Comparison of ENCODE assay signal across 8 mouse cellular contexts in the genomic region with DNA sequence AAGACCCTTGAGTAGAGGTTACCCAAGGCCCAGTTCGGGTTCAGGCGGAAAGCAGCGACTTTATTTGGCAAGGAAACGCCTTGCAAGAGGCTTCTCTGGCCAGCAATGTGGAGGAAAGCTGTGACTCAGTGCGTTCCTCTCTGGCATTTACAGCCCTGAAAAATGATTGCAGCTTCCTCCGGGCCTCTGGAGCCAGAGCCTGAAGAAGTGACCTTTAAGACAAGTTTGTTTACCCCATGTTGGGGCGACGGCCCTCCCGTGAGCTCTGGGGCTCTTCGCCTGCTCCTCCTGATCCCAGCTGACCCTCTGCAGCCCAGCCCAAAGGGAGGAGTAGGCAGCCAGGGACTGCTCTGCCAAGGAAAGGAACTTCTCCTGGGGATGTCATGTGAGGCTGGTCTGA.
A peak's percentile ranks its signal among the peaks of the same experiment; 100 is the strongest.
DNase-seq lines count a peak whose midpoint lies in the region; ATAC-seq lines count a peak whose summit lies in the region.
"Had no signal": no experiment of that assay in that cellular context is flagged by ENCODE, and none has a peak within 500 bp of the region (broad histone marks: within the 10 kb centered on the region; RNA-seq: fewer than 3 reads in every experiment).

No protein-coding gene starts in this region.

- no peak for ATAC-seq in erythroblast, adult 5-6 weeks (replicated peaks; ENCODE audit: low FRiP score, poor library complexity, severe bottlenecking)

- peak; percentile 45 for DNase-seq in adipocyte (ENCODE audit: low spot score)
- DNase-seq in adrenal gland, postnatal 25 days = peak; percentile 41
- DNase-seq in kidney, adult 8-10 months = peak; percentile 53 to 57
- peak; percentile 33 for DNase-seq in lung, postnatal 14 days
- DNase-seq in cerebellum, adult 9-10 months = no peak
- DNase-seq in spleen, postnatal 36 days (ENCODE audit: low spot score in 2 of 2) = no peak
- DNase-seq: cerebellum, postnatal 14 days had no signal

Comparison
In these comparisons a context has a peak if more than half of its experiments do, and no peak if none do; other contexts are left out.
1. DNase-seq: peak in adipocyte (single experiment), adrenal gland, postnatal 25 days (single experiment), kidney, adult 8-10 months (2 of 2) and lung, postnatal 14 days (single experiment); none in cerebellum, adult 9-10 months (single experiment) and spleen, postnatal 36 days (0 of 2).